Mouse (Mus musculus) stomach, embryonic 14.5 days (tissue): ENCODE measurements at regions not wholly inside any gene's neighbourhood (a gene's known extent, or its start where the extent isn't known, plus 50 kb on each side); places are given as distances from the start of the nearest gene placed in this dataset.

ENCODE experiments used
- ATAC-seq: fragments of 200-750 bp; cut with Nextera tagmentation; 2 replicates; pipeline ENCODE4 v1.8.0; 2017; ENCODE audit warnings: low read depth, moderate TSS enrichment; ENCODE audit not compliant: insufficient number of reproducible peaks, insufficient read depth, low FRiP score
- H3K27ac ChIP-seq: fragments of 300-500 bp; sonication (generic); 2 replicates; pipeline ENCODE4 v1.5.1; 2014; ENCODE audit warnings: mild to moderate bottlenecking, low read length, moderate library complexity, mixed read lengths
- H3K27me3 ChIP-seq: fragments of 300-500 bp; sonication (generic); 2 replicates; pipeline ENCODE4 v1.6.1; 2014; ENCODE audit warnings: low read length, control low read depth, mixed read lengths; ENCODE audit not compliant: control insufficient read depth, insufficient read depth
- H3K36me3 ChIP-seq: fragments of 300-500 bp; sonication (generic); 2 replicates; pipeline ENCODE4 v1.6.1; 2014; ENCODE audit warnings: mild to moderate bottlenecking, control low read depth, low read length, moderate library complexity, mixed read lengths; ENCODE audit not compliant: control insufficient read depth, insufficient read depth
- H3K4me1 ChIP-seq: fragments of 300-500 bp; sonication (generic); 2 replicates; pipeline ENCODE4 v1.6.1; 2014; ENCODE audit warnings: low read length, control low read depth, mixed read lengths; ENCODE audit not compliant: control insufficient read depth, insufficient read depth
- H3K4me2 ChIP-seq: fragments of 300-500 bp; sonication (generic); replicated peaks from 2 replicates; pipeline ENCODE4 v1.6.1; 2014; ENCODE audit warnings: low read depth, low read length, control low read depth
- H3K4me3 ChIP-seq: fragments of 300-500 bp; sonication (generic); 2 replicates; pipeline ENCODE4 v1.5.1; 2014; ENCODE audit warnings: low read depth, low read length, control low read depth
- H3K9ac ChIP-seq: fragments of 300-500 bp; sonication (generic); replicated peaks from 2 replicates; pipeline ENCODE4 v1.6.1; 2014; ENCODE audit warnings: low read depth, mild to moderate bottlenecking, control low read depth, low read length, moderate library complexity, mixed read lengths
- H3K9me3 ChIP-seq: fragments of 300-500 bp; sonication (generic); 2 replicates; pipeline ENCODE4 v1.6.1; 2016; ENCODE audit warnings: low read depth, low read length, control low read depth; ENCODE audit not compliant: control insufficient read depth
- WGBS: fragments of 180-500 bp; shearing (Covaris S2); extraction: QIAGEN DNeasy Blood & Tissue Kit; methylation state at CpG from one replicate; pipeline ENCODE4 v1.1.7; 2014; 5-methylcytosine and 5-hydroxymethylcytosine counted together

GRCm38 (mm10) chr13:60050799-60051580 lies 126.2 kb downstream of the Gas1 start:
- 0 out of 2 replicates have a peak, but pooled peaks have one; percentile 39 for ATAC-seq

GRCm38 (mm10) chr13:60049703-60050102 lies 127.5 kb downstream of the Gas1 start:
- H3K4me3 ChIP-seq, result no peak overlapping the region
- no peak overlapping the region for H3K4me2 ChIP-seq
- no peaks in the 10 kb centered on the region for H3K9me3 ChIP-seq
- H3K27ac ChIP-seq, result no peak overlapping the region
- no peaks in the 10 kb centered on the region for H3K4me1 ChIP-seq
- 65% methylated on average over 3 of the region's 3 CpGs for WGBS
- ATAC-seq, result no peak
- no peaks in the 10 kb centered on the region for H3K36me3 ChIP-seq
- H3K27me3 ChIP-seq, result no peaks in the 10 kb centered on the region
- no peak overlapping the region for H3K9ac ChIP-seq

More at GRCm38 (mm10) chr13:60050799-60051580, 126.2 kb downstream of the Gas1 start:
- Histone ChIP-seq H3K4me3 (no peak overlapping the region), H3K27ac (no peak overlapping the region), H3K27me3 (no peaks in the 10 kb centered on the region), H3K9ac (no peak overlapping the region), H3K4me1 (no peaks in the 10 kb centered on the region), H3K9me3 (no peaks in the 10 kb centered on the region), H3K36me3 (no peaks in the 10 kb centered on the region), H3K4me2 (no peak overlapping the region)
- 76% methylated on average over 9 of the region's 9 CpGs for WGBS

- no peaks in the 10 kb centered on the region for H3K4me1 ChIP-seq
- peak; percentile 59; the same call in 1 of the 2 replicates for ATAC-seq
- no peaks in the 10 kb centered on the region for H3K36me3 ChIP-seq
- WGBS, result 46% methylated on average over 9 of the region's 9 CpGs
- H3K4me2 ChIP-seq, result no peak overlapping the region
- H3K27ac ChIP-seq, result peak overlapping the region; percentile 21; the same call in 1 of the 2 replicates
- H3K9ac ChIP-seq, result no peak overlapping the region
- no peak overlapping the region for H3K4me3 ChIP-seq
- no peaks in the 10 kb centered on the region for H3K27me3 ChIP-seq
- H3K9me3 ChIP-seq, result no peaks in the 10 kb centered on the region
Measured at GRCm38 (mm10) chr13:60047791-60048730, 129.1 kb downstream of the Gas1 start.

GRCm38 (mm10) chr13:60045752-60046151 lies 131.4 kb downstream of the Gas1 start:
- Histone ChIP-seq H3K4me1 (no peaks in the 10 kb centered on the region), H3K27ac (no peak overlapping the region), H3K4me3 (no peak overlapping the region), H3K36me3 (no peaks in the 10 kb centered on the region), H3K4me2 (no peak overlapping the region), H3K27me3 (no peaks in the 10 kb centered on the region), H3K9ac (no peak overlapping the region), H3K9me3 (no peaks in the 10 kb centered on the region)
- WGBS, result 45% methylated on average over 4 of the region's 4 CpGs
- ATAC-seq, result no peak

- 47% methylated on average over 6 of the region's 6 CpGs for WGBS
- H3K4me3 ChIP-seq, result no peak overlapping the region
- H3K27me3 ChIP-seq, result no peaks in the 10 kb centered on the region
- ATAC-seq, result no peak
- no peaks in the 10 kb centered on the region for H3K36me3 ChIP-seq
- no peak overlapping the region for H3K9ac ChIP-seq
- no peak overlapping the region for H3K4me2 ChIP-seq
- no peak overlapping the region for H3K27ac ChIP-seq
- no peaks in the 10 kb centered on the region for H3K4me1 ChIP-seq
- no peaks in the 10 kb centered on the region for H3K9me3 ChIP-seq
Measured at GRCm38 (mm10) chr13:60044876-60045275, 132.3 kb downstream of the Gas1 start.

GRCm38 (mm10) chr13:60042443-60042842 lies 134.7 kb downstream of the Gas1 start:
- ATAC-seq, result no peak
- no peaks in the 10 kb centered on the region for H3K27me3 ChIP-seq
- no peaks in the 10 kb centered on the region for H3K9me3 ChIP-seq
- no peak overlapping the region for H3K27ac ChIP-seq
- WGBS, result 81% methylated on average over 2 of the region's 2 CpGs
- no peaks in the 10 kb centered on the region for H3K4me1 ChIP-seq
- H3K4me2 ChIP-seq, result no peak overlapping the region
- H3K9ac ChIP-seq, result no peak overlapping the region
- H3K36me3 ChIP-seq, result no peaks in the 10 kb centered on the region
- H3K4me3 ChIP-seq, result no peak overlapping the region

GRCm38 (mm10) chr13:60035536-60036130 lies 141.5 kb downstream of the Gas1 start:
- Histone ChIP-seq H3K9ac (no peak overlapping the region), H3K36me3 (no peaks in the 10 kb centered on the region), H3K27me3 (no peaks in the 10 kb centered on the region), H3K4me2 (no peak overlapping the region), H3K9me3 (no peaks in the 10 kb centered on the region), H3K4me3 (no peak overlapping the region), H3K4me1 (no peaks in the 10 kb centered on the region), H3K27ac (no peak overlapping the region)
- no peak for ATAC-seq
- WGBS, result 85% methylated on average over 7 of the region's 7 CpGs

GRCm38 (mm10) chr13:60033116-60033515 lies 144.0 kb downstream of the Gas1 start:
- H3K27ac ChIP-seq, result no peak overlapping the region
- no peaks in the 10 kb centered on the region for H3K4me1 ChIP-seq
- H3K4me2 ChIP-seq, result no peak overlapping the region
- H3K27me3 ChIP-seq, result no peaks in the 10 kb centered on the region
- no peak overlapping the region for H3K4me3 ChIP-seq
- no peaks in the 10 kb centered on the region for H3K36me3 ChIP-seq
- H3K9ac ChIP-seq, result no peak overlapping the region
- H3K9me3 ChIP-seq, result no peaks in the 10 kb centered on the region
- WGBS, result 84% methylated on average over 2 of the region's 2 CpGs
- ATAC-seq, result no peak
